Mouse (Mus musculus) retina, postnatal 7 days (tissue): ENCODE results near the gene Naa80.
"Not testable (repeated sequence)": the region's sequence is repeated elsewhere in the genome, so short reads cannot be mapped to it uniquely, and the experiment has no call there.

Experiments used
- DNase-seq: peaks from one replicate; pipeline ENCODE4 v3.0.0-alpha.2; 2012; ENCODE audit warnings: low read depth, low spot score

Gene Naa80

DNA sequence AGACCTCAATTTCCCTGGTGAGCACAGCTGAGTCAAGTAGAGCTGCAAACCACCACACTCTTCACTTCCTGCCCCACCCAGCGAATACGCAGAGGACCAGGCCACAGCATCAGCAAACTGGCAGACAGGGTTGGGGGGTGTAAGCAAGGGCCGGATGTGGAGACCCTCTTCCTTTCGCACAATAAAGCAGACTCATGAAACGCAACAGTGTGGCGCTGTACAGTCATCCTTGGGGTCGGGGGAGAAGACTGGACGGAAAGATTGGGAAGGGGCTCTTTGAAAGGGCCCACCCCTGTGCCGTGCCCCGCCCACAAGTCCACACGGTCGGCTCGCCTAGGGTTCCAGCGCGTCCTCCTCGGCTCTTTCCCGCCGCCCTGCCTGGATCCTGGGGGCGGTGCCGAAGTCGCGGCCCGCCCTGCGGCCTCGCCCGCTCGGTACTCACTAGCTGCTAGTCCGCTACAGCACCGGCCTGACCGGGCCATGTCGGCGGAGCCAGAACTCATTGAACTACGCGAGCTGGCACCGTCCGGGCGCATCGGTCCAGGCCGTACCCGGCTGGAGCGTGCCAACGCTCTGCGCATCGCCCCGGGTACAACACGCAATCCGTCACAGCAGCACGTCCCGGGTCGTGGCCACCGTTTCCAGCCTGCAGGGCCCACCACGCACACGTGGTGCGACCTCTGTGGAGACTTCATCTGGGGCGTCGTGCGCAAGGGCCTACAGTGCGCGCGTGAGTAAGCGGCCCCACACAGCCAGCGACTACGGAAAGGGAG is 27.4 kb upstream of the Naa80 start, which contains the start of gene Rassf1:
Gene Rassf1 (plus strand): TSS at position 439 of the 773 bp plus-strand sequence.
- DNase-seq, result no peak

DNA sequence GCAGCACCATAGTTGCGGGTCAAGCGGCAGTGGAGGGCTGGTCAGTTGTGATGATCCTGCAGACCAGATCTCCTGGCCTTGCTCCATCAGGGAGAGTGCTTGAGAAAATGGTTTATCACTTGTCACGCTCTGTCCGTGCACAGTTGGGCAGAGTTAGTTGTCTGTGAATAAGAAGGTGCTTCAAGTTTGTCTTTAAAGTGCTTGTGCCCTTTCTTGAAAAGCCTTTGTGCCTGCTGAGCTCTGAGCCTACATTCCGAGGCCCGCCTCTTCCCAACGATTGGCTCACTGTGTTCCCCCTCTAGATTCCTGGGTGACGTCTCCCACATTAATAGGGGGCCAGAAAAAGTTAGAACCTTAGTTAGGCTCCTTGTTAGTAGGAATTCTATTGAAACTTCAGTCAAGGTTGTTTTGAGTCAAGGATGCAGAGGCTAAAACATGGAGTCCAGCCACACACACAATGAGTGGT is 26.8 kb upstream of the Naa80 start:
- no peak for DNase-seq

DNA sequence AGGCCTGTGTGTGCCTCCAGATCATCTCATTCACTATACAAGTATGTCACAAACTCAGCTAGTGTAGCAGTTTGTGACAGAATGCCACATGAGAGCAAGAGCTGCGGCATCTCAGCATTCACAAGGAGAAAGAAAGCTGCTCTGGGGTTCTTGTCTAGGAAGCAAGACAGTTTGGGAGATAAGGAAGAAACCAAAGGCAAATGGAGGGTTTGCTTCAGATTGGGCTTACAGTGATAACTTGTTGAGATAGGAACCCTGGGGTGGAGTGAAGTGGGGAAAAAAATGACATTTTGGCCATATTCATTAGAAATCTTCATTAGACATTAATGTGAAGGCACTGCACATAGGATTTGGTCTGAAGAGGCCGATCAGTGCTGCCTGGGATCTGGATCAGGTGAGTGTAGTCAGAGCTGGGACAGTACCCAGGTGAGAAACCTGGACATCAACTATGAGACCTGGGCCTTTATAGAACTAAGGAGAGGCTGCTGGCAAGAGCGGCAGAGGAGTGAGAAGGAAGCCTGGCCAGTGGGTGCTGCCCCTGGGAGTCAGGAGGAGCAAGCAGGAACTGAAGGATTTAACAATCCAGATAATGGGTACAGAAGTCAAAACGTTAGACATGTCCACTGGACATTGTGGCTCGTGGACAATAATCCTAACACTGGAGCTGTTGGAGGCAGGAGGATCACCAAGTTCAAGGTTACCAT is 25.8 kb upstream of the Naa80 start:
- no peak for DNase-seq

- no peak for DNase-seq
These were observed 25.0 kb upstream of the Naa80 start for GRCm38 (mm10) chr9:107553541-107554318.

DNA sequence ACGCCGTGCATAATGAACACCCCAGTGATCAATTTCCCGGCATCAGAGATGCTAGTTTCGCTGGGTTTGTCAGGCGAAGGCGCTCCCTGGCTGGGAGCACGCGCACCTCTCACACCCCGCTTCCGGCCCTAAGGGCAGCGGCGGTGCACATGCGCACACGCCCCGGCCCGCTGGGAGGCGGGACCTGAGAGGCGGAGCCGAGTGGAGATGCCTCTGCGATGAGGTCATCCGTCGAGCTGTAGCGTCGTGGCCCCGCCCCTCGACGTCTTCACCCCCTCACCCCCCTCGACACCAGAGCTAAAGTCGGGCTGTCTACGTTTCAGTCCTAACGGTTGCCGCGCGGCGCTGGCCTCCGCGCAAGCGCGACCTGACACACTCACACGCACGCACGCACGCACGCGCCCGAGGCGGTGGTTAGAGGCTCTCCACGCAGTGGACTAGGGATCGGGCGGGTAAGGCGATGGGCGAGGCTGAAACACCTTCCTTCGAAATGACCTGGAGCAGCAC is 24.3 kb upstream of the Naa80 start:
- DNase-seq, result peak; percentile 97

GRCm38 (mm10) chr9:107555031-107555457 is 23.6 kb upstream of the Naa80 start:
- DNase-seq, result no peak

- no peak for DNase-seq
These were observed 23.0 kb upstream of the Naa80 start for GRCm38 (mm10) chr9:107555701-107556100.

DNA sequence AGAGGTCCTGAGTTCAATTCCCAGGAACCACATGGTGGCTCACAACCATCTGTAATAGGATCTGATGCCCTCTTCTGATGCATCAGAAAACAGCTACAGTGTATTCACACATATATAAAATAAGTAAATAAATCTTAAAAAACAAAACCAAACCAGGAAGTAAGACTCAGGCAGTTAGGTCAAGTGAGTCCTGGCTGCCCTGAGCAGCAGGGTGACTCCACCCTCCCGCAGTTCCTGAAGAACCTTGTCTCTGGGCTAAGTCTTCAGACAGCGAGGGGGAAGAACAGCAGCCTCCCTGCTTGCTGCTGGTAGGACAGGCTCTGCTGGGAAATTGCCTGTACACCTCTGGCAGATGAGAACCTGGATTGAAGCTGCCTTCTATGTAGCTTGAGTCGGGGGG is 22.3 kb upstream of the Naa80 start:
- DNase-seq, result no peak

DNA sequence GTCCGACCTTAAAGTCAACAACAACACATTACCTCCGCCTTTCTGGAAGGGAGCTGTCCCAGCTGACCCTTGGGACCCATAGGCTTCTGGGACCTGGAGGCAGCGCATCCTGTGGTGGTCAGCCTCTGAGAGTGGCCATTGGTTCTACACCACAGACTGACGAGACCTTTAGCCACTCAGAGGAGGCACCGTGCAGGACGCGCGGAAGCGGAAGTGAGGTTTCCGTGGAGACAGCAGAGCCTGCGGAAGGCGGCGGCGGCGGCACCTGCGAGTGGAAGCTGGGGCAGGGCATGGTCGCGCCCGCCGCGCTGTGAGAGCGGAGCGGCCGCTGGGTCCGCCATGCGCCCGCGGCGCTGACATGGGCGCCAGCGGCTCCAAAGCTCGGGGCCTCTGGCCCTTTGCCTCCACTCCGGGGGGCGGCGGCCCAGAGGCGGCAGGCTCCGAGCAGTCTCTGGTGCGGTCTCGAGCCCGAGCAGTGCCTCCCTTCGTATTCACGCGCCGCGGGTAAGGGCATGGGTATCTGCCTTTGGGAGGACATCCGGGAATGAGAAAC is 15.6 kb upstream of the Naa80 start, which contains the start of gene Tusc2:
Gene Tusc2 (plus strand): TSS at position 227 of the 553 bp plus-strand sequence.
- peak; percentile 91 for DNase-seq

DNA sequence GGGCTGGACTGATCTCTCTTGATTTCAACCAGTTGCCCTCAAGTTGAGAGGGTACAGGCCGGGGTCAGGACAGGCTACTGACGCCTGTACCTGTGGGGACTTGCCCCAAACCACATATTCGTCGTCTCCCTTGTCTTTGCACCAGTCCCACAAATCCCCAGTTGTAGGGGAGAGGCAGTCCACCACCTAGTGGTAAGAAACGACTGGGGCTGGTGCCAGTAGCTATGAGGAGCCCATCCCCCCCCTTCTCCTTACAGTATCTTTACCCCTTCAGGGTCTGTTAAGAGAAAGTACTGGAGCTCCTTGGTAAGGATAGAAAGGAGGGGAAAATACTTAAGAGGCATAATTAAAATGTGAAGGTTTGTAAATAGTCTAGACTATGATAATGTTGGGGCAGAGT is 13.1 kb upstream of the Naa80 start:
- DNase-seq, result not testable (repeated sequence)

GRCm38 (mm10) chr9:107566041-107566709 is 12.5 kb upstream of the Naa80 start:
- DNase-seq, result no peak

- DNase-seq, result no peak
These were observed 11.8 kb upstream of the Naa80 start for GRCm38 (mm10) chr9:107566855-107567254.

- no peak for DNase-seq
These were observed 10.9 kb upstream of the Naa80 start, which contains the start of gene Hyal2 for GRCm38 (mm10) chr9:107567702-107568319. Gene Hyal2, plus strand, starts transcription at chr9:107567945.

DNA sequence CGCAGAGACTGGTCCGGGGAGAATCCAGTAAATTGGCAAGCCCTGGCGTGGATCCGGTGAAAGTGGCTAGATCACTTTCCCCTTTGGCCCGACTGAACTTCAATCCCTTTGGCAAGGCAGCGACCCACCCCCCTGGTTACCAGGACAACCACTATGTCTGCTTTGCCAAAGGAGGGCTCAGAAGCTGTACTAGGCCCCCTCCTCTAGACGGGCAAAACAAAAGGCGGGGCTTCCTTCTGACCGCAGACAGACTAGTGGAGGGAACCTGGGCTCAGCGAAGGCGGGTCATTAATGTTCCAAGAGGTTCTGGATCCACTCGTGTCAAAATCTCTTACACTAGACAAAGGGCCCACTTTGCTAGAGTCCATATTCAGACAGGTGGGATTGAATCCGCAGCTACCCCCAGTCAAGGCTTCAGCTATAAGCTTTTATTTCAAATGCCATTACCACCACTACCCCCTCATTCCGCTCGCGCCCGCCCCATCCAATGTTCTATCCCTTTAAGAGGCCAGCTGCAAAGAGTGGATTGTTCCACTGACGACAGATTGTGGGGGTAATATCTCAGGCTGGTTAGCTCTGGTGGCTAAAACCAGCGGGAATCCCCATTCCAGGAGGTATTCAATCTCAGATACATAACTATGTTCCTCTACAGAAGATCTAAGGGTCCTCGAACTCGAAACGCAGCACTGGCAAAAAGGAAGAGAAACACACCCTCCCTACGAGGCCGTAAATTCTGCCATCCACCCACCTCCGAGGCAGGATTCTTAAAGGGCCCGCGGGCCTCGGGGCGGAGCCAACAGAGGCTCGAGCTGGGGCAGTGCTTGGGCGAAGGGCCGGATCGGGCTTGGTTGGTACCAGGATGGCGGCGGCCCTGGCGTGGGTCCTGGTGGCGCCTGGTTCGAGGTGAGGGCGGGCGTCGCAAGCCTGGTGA is 10.1 kb upstream of the Naa80 start:
- DNase-seq, result peak; percentile 77

- no peak for DNase-seq
These were observed 9.4 kb upstream of the Naa80 start for GRCm38 (mm10) chr9:107569270-107569669.

- no peak for DNase-seq
These were observed 8.7 kb upstream of the Naa80 start for GRCm38 (mm10) chr9:107570016-107570415.

GRCm38 (mm10) chr9:107570845-107571244 is 7.8 kb upstream of the Naa80 start:
- DNase-seq, result no peak

DNA sequence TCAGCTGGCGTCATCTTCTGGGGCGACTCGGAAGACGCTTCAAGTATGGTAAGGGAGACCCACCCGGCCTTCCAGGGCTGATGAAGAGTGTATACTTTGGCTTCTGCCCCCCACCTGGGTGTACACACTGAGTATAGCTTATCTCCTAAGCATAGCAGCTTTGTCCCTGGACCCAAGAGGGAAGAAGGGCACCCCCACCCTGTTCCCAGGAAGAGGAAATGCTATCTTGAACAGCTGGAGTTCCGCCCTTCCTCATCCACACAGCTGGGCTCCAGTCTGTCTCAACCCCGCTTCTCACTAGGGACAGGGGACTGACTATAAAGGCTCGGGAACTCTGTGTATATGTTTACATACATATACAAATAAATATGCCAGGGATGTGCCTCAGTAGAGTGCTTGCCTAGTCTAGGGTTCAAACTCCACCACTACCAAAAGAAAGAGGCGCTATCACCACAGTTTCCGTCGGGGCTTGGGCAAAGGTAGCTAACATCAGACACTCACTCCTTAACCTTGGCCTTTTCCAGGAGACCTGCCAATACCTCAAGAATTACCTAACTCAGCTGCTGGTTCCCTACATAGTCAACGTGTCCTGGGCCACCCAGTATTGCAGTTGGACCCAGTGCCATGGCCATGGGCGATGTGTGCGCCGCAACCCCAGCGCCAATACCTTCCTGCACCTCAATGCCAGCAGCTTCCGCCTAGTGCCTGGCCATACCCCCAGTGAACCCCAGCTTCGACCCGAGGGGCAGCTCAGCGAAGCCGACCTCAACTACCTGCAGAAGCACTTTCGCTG is 7.0 kb upstream of the Naa80 start:
- DNase-seq, result no peak

DNA sequence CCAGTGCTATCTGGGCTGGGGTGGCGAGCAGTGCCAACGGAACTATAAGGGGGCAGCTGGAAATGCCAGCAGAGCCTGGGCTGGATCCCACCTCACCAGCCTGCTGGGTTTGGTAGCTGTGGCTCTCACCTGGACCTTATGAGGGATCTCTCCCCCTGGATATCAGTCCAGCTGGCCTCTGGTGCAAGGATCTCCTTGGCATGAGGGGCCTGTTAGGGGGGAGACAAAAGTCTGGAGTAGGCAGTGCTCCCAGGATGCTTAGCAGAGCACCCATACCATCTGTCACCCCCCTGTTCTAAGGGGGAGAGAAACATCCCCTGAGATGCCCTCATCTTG is 6.4 kb upstream of the Naa80 start:
- no peak for DNase-seq
